Mouse (Mus musculus): ENCODE measurements at regions not wholly inside any gene's neighbourhood (a gene's known extent, or its start where the extent isn't known, plus 50 kb on each side); places are given as distances from the start of the nearest gene placed in this dataset.

GRCm38 (mm10) chr17:87867611-87868010 lies 53.2 kb upstream of the Rpl36-ps4 start:
- no peak for DNase-seq (ENCODE audit: low spot score in 2 of 2)

- no peak for DNase-seq (ENCODE audit: low spot score in 2 of 2)
Observed at GRCm38 (mm10) chr17:87866719-87867318, 54.0 kb upstream of the Rpl36-ps4 start.

- DNase-seq (ENCODE audit: low spot score in 2 of 2): no peak
Observed at GRCm38 (mm10) chr17:87866165-87866564, 54.6 kb upstream of the Rpl36-ps4 start.

- DNase-seq (ENCODE audit: low spot score in 2 of 2): no peak
Observed at GRCm38 (mm10) chr17:87865439-87865838, 55.3 kb upstream of the Rpl36-ps4 start.

- no peak for DNase-seq (ENCODE audit: low spot score in 2 of 2)
Observed at GRCm38 (mm10) chr17:87864842-87865241, 55.9 kb upstream of the Rpl36-ps4 start.

- no peak for DNase-seq (ENCODE audit: low spot score in 2 of 2)
Observed at GRCm38 (mm10) chr17:87861587-87861986, 59.2 kb upstream of the Rpl36-ps4 start.

- peak in 1 of 2 experiments; percentile 36 for DNase-seq (ENCODE audit: low spot score in 2 of 2)
Observed at GRCm38 (mm10) chr17:87851456-87851855, 53.7 kb upstream of the Kcnk12 start.

GRCm38 (mm10) chr17:87849897-87850296 lies 52.1 kb upstream of the Kcnk12 start:
- no peak for DNase-seq (ENCODE audit: low spot score in 2 of 2)

GRCm38 (mm10) chr17:87849421-87849820 lies 51.6 kb upstream of the Kcnk12 start:
- no peak for DNase-seq (ENCODE audit: low spot score in 2 of 2)

GRCm38 (mm10) chr17:87848964-87849363 lies 51.2 kb upstream of the Kcnk12 start:
- no peak for DNase-seq (ENCODE audit: low spot score in 2 of 2)

All from left cerebral cortex, adult 9 months (tissue).